Mouse (Mus musculus) left cerebral cortex, postnatal 10 days (tissue): ENCODE measurements around the gene Tlcd2. TPM values are rescaled to one million over a fixed set of nuclear protein-coding genes. Genes with fewer than 3 reads are reported as not detected.

Source experiments
- DNase-seq, 2 experiments: peaks; one replicate each; pipeline ENCODE4 v3.0.0; 2021 to 2022; ENCODE audit warnings: low spot score in 2 of 2, mixed read lengths in 1 of 2; ENCODE audit errors: extremely low spot score in 1 of 2
- intact Hi-C: fragments of 180-260 bp; cut with DNase I; formaldehyde crosslinking; loops from one replicate; pipeline ENCODE4 v1.15.1; 2025
- total RNA-seq, 2 experiments: library from RNA; stranded (reverse); gene quantifications; 2 replicates each; pipeline ENCODE4 v1.2.3; 2021

The Tlcd2 gene
- total RNA-seq, 2 experiments from 2014 or later, result 0.67 to 1.1 TPM

DNA sequence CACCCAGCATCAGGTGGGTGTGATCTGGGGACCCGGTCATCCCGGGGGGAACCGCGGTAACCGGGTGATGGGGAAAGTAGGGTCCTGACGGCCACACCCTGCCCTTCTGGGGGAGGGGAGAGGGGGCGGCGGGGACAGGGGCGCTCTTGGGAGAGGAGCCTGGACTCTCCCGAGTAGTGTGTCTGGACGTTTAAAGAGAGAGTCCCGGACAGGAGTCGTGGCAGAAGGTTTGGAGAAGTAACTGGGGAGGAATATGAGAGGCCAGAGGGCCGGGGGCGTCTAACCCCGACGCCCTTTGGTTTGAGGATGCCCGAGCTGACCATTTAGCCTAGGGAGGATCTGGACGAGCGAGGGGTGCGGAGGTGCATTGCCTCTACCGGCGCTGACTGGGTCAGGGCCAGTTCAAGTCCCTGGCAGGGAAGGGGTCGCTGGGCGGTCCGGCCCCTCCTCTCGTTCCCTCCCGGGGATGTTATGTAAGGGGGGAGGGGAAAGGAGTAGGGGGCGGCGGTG is 283 bp downstream of the Tlcd2 start:
- DNase-seq, result no peak
- intact Hi-C loops, result no loop called here

DNA sequence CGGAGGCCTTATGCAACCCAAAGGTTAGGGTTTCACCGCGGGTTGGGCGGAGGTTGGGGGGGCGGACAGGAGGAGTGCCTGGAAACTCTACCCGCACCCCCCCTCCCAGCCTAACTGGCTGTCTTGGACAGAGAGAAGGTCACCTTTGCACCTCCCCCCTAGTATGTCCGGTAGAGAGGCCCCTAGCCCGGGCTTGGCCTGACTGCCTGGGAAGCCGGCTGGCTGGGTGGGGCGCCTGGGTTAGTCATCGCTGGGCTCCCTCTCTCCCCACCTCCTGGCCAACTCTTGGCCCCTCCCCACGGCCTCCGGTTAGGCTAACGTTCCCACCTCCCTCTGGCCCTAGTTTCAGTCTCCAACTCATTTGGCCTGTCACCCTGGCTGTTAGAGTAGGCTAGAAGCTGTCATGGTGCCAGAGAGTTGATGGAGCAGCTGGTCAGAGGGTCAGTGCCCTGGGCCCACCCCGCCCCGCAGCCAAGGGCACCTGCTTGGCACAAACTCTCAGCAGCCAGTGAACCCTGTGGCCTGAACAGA is 803 bp downstream of the Tlcd2 start:
- peak in 1 of 2 experiments; percentile 83 for DNase-seq
- intact Hi-C loops, result no loop called here

DNA sequence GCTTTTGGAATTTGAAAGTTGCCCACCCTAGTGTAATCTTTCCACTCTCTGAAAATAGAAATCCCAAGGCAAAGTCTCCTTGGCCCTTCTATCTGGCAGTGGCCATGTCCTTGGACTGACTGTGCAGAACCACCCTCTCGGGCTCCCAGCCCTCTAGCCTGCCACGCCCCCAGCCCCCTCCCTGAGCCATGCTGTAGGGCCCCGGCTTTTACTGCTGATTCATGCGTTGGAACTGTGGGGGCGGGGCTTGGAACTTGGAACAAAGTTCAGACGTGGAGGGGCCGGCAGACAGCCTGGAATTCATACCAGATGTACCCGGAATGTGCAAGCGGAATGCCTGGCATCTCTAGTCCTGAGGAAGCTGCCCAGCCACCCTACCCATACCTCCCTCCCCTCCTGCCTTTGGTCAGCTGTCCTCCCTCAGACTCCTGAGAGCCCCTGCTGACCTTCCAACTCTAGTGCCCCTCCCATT is 1.4 kb downstream of the Tlcd2 start:
- DNase-seq, result peak in 1 of 2 experiments; percentile 94
- intact Hi-C loops, result no loop called here

DNA sequence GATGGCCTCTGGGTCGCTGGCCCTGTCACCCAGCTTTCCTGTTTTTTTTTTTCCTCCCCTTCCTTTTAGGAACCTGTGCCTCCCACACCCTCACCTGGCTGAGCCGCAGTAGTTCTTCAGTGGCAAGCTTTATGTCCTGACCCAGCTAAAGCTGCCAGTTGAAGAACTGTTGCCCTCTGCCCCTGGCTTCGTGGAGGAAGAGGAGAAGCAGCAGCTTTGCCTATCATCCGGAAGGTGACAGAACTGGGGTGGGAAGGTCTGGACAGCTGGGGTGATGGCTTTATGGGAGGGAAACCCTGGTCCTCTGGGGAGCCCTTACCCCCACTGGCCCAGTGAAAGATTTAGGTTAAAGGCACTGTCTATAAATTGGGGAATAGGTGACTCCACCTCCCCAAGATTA is 2.1 kb downstream of the Tlcd2 start:
- DNase-seq, result no peak
- intact Hi-C loops, result no loop called here

DNA sequence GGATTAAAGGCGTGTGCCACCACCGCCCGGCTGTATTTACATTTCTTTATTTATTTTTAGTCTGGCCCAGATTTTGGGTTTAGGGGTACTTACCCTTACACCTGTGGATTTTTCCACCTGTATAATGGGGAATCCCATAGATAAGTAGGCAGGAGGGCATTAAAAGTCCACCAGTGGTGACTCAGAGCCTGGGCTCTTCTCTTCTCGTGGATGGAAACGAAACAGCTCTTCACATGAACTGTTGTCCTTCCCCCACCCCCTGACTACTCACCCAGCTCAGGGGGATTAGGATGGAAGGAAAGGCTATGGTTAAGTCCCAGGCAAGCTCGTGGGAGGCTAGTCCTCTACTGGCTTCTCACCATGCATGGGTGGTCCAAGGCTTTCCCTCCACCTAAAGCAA is 2.9 kb downstream of the Tlcd2 start:
- intact Hi-C loops, result no loop called here
- no peak for DNase-seq

DNA sequence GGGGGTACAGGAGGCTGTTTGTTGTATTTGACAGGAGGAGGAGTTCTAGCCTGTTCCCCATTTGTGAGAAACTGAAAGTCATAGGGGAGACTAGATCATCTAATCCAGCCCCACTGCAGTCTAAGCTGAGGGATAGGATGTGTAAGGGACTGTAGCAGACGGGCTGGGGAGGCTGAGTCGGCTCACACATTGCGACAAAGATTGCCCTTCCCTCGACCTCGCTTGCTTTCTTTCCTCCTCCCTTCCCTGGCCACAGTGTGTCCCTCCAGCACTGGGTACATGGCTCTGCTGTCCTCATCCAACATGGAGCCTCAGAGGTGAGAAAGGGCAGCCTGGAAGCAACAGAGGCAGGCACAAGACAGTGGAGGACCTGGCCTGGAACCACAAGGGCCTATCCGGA is 3.5 kb downstream of the Tlcd2 start:
- intact Hi-C loops, result no loop called here

DNA sequence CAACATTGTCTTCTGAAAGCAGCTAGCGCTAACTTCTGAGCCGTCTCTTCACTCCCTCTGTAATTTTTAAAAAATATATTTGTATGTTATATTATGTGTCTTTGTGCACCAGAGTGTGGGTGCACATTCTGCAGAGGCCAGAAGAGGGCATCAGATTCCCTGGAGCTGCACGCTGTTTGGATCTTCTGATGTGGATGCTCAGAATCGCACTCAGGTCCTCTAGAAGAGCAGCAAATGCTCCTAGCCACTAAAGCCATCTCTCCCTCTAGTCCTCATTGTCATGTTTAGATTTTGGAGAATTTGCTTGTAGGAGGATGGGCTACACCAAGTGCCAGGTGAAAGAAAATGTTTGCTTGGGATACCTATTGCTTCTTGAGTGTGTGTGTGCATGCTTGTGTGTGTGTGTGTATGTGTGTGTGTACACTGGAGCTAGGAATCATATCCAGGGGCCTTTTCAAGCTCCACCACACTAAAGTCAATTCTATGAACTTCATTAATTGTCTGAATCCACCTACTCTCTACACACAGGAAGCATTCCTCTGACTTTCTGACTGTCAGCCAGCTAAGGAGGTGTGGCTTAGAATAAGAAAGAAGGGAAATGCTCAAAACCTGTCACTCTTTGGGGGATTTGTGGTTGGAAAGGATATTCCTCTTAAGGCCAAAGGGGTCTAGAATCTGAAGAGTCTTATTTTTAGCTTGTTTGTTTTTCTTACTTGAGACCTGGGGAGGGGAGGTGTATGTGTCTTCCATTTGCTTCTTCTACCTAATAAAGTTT is 5.4 kb downstream of the Tlcd2 start:
- intact Hi-C loops, result no loop called here
- no peak for DNase-seq

More for the DNA sequence above, 3.5 kb downstream of the Tlcd2 start:
- no peak for DNase-seq

DNA sequence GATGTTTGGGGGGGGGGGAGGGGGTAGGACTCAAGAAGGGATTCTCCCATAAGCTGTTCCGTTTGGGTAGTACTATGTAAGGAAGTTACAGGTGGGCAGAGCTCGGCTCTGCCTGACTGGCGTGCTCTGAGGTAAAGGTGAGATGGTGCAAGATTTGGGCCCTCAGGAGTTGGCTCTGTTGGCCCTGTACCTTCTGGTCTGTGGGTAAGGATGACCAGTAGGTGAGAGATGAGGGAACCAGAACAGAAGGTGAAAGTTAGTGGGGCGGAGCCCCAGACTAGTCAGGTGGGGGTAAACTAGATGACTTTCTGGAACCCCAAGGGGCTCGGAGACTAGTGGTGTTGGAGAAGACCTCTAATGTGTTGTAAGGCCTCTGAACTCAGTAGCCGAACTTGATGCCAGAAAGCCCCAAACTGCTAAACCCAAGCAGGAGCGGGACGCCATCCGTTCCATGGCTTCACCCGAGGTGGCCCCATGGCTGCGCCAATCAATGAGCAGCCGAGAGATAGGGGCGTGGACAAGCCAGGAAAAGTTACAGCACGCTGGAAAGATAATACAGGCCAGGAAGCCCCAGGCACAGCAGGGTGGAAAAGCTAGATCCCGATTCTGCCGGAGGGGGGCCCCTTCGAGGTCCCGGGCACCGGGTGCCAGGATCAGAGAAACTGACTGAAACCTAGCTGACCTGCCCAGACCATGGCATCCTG is 6.1 kb downstream of the Tlcd2 start:
- intact Hi-C loops, result no loop called here
- peak in 1 of 2 experiments; percentile 70 for DNase-seq

DNA sequence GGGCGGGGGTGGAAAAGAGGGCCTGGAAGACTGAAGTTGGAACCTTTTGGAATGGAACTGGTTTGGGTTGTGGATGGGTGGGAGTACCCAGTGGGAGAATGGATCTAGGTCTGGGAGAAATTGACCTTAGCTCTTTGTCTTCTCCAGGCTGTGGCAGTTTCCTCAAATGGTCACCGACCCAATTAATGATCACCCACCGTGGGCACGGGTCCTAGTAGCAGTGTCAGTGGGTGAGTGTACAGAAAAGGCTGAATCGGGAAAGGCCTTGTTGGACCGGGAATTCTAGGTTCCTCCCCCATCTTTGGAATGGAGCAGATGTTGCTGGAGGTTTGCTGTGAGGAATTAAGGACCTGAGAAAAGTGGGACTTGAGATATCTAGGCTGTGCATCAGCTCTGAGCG is 6.9 kb downstream of the Tlcd2 start:
- DNase-seq, result no peak
- intact Hi-C loops, result no loop called here

DNA sequence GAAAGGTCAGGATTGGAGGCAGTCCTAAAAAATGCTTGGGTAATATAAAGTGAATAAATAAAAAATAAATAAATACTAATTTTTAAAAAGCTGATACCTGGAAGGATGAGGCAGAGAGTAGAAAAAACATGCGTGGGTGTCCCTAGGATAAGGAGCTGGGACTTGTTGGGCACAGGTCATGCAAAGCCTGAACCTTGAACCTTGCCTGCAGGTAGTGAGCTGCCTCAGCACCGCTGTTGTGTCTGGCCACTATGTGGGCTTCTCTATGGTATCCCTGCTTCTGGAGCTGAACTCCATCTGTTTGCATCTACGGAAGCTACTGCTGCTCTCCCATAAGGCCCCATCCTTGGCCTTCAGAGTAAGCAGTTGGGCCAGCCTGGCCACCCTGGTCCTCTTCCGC is 7.7 kb downstream of the Tlcd2 start:
- intact Hi-C loops, result no loop called here
- DNase-seq, result no peak

DNA sequence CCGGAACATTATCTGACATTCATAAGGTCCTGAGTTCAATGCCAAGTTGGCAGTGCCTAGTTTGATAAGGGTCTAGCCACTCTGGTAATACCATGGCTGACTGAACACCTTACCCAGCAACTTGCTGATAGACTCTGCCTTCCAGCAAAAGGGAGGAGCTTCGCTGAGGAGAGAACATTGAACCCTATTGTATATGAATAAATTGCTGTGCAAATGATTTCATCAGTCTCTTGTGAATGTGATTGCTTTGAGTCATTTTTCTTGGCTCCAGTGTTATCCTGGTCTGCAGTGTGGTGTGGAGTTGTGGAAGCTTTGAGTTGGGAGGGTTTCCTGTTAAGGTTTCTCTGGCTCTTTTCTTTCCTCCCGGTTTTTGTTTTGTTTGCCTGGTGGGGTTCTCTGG is 9.2 kb downstream of the Tlcd2 start:
- DNase-seq, result no peak
- intact Hi-C loops, result no loop called here

DNA sequence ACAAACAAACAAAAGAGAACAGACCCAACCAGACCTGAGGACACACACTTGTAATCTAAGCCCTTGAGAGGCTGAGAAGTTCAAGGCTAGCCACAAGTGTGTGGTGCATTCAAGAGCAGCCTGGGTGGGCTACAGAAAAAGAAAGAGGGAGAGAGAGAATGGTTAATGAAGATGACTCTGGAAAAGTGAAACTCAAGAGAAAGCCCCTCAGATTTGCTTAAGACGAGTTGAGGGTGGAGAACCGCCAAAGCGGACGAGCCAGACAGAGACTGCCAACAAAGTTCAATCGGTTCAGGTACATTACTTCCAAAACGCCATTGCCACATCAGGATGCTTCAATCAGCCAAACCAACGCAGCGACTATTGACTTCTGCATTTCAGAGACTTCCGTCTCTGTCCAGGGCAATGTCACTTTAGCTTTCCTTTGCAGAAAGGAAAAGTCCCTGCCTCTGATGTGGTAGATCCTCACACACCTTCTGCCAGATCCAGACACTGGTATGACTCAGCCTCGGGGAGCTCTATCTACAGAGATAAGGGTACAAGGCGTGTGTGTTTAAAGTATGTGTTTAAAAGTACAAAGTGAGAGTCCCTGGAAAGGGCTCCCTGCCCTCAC is 11.1 kb downstream of the Tlcd2 start:
- intact Hi-C loops, result no loop called here
- no peak for DNase-seq

DNA sequence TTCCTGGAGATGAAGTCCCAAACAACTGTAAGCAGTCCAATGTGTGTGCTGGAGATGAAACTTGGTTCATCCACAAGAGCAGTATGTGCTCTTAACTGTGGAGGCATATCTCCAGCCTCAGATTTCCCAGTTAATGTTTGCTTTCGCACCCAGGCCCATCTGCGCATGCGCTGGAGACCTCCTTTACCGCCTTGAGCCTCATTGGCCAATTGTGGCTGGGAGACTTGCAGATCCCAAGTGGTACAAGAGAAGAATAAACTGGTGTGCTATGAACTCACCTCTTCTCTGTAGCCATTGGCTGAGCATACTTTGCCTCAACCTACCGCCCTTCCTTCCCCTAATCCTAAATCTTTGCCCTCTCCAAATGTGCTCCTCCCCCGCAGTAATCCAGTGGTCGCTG is 11.9 kb downstream of the Tlcd2 start:
- intact Hi-C loops, result no loop called here
- DNase-seq, result no peak

DNA sequence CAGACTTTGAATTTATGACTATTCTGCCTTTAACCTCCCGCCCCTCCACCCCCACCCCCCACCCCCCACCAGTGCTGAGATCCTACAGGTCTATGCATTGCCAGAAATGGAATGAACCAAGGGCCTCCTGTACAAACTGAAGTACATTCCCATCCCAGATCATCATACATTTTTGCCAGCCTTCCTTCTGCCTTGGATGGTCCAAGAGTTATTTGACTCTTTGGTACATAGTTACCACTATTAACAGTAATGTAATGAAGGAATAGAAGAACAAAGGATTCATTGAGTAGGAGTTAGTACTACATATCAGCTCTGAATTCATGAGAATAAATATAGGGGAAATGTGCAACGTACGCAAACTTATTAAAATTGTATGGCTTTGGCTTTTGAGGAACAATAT is 24.7 kb downstream of the Tlcd2 start:
- DNase-seq, result no peak
- intact Hi-C loops, result no loop called here

DNA sequence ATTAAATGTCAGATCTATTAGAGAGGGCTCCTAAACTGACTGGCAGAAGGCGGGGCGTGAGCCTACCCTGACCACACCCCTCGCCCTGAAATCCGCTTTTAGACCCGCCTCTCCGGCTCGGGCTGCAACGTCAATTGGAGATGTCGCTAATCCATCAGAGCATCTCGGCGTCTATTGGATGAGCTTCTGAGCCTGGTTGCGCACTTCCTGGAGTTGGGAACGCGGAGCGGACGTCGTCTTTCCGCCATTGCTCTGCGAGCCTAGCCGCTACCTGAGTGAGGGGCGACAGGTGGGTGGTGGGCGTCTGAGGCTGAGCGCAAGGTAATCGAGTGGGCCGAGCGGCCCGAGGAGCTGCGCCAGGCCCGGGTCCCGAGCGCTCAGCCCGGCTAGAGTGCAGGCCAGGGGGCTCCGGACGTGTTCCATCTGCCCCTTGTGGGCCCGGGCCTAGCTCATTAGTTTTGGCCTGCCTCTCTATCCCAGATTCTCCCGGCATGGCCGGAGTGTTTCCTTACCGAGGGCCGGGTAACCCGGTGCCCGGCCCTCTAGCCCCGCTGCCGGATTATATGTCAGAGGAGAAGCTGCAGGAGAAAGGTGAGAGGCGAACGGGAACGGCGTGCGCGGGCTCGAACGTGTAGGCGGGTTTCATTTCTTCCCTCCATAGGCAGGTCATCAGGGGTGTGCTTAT is 25.2 kb downstream of the Tlcd2 start, which contains the start of gene Prpf8:
Gene Prpf8, plus strand, starts transcription at position 216 of the 685 bp plus-strand sequence.
- DNase-seq, result peak; percentile 96 to 98
- intact Hi-C loops, result no loop called here

DNA sequence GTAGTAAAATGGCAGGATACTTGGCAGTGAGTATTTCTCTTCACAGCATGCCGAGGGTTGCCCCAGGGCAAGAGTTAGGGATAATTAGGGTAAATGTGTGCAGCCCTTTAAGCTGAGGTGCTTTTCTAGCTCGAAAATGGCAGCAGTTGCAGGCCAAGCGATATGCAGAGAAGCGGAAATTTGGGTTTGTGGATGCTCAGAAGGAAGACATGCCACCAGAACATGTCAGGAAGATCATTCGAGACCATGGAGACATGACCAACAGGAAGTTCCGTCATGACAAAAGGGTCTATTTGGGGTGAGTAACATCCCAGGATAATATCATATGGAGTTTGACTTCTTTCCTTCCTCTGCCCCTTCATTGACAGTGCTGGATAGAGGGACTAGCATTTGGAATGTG is 26.0 kb downstream of the Tlcd2 start:
- no peak for DNase-seq
- intact Hi-C loops, result no loop called here

DNA sequence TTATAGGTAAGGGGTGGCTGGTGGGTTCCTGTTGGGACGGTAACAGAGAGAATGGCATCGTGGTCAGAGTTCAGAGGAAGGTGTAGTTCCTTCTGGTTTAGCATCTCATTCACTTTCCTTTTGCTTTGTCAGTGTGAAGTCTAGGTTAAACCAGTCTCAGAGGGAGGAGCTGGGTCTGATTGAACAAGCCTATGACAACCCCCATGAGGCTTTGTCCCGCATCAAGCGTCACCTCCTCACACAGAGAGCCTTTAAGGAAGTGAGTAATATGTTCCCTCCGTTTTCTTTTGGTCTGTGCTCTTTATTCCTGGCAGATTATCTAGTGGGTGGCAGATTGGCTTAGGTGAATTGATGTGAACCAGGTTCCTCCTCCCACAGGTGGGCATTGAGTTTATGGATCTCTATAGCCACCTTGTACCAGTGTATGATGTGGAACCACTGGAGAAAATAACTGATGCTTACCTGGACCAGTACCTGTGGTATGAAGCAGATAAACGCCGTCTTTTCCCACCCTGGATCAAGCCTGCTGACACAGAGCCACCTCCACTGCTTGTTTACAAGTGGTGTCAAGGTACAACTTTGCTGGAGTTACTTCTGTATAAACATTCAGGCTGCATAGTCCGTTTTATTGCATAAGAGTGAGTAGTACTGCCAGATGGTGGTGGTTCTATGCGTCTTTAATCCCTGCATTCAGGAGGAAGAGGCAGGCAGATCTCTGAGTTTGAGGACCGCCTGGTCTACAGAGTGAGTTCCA is 33.0 kb downstream of the Tlcd2 start:
- DNase-seq, result no peak
- intact Hi-C loops, result loop anchor here (2.0 kb wide), 1 partner anchor 14 kb away; no protein-coding TSS in a partner anchor

DNA sequence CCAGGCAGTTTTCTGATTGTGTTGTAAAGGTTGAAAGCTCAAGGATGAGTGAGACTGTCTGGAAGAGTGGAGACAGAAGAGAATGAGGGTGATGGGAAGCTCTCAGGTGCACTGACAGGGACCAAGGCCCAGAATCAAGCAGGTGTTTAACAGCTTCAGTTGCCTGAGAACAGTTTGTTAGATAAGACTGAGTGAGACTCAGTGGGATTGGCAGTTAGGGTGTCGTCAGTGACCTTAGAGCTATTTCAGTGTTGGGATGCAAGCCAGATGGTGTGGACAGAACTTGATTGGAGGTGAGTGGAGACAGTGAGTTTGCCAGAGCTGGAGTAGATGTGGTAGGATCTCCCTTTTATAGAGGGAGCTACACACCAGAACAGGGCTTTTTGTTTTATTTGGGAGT is 36.6 kb downstream of the Tlcd2 start:
- DNase-seq, result no peak
- intact Hi-C loops, result no loop called here
